Mouse (Mus musculus): ENCODE results near the gene Gm3173. TPM values are rescaled to one million over a fixed set of nuclear protein-coding genes. Genes with fewer than 3 reads are reported as not detected.

Gene Gm3173
- polyA plus RNA-seq, 1 experiment, result not detected

Other genes starting within 250 kb of the Gm3173 start
- gene Gm2974, start 248.4 kb upstream of the Gm3173 start, polyA plus RNA-seq (2012), result not detected in 2 replicates
- 0.02 TPM in 2 replicates for gene Gm3138, start 181.4 kb upstream of the Gm3173 start, polyA plus RNA-seq (2012)
- not detected in 2 replicates for gene Gm3149, start 113.7 kb upstream of the Gm3173 start, polyA plus RNA-seq (2012)
- gene 2610042L04Rik, start 96.2 kb upstream of the Gm3173 start, polyA plus RNA-seq (2012), result not detected in 2 replicates
- gene Gm3159, start 33.5 kb upstream of the Gm3173 start, polyA plus RNA-seq (2012), result not detected in 2 replicates
- gene Gm3164, start 15.5 kb upstream of the Gm3173 start, polyA plus RNA-seq (2012), result not detected in 2 replicates
- not detected in 2 replicates for gene Gm3182, start 50.8 kb downstream of the Gm3173 start, polyA plus RNA-seq (2012)
- not detected in 2 replicates for gene Gm3047, start 124.4 kb downstream of the Gm3173 start, polyA plus RNA-seq (2012)
- not detected in 2 replicates for gene Gm8159, start 201.4 kb downstream of the Gm3173 start, polyA plus RNA-seq (2012)
- gene Gm3239, start 233.2 kb downstream of the Gm3173 start, polyA plus RNA-seq (2012), result not detected in 2 replicates

Measured in erythroblast, embryonic 14.5 days (primary cell).